Mouse (Mus musculus): ENCODE results near the gene Gm49380. TPM values are rescaled to one million over a fixed set of nuclear protein-coding genes. Genes with fewer than 3 reads are reported as not detected.

Gm49380 gene
- not detected in 2 replicates for polyA plus RNA-seq (2012; rRNA removed)

GRCm38 (mm10) chr9:44113105-44113789, at the start of gene Gm49380, which contains the start of gene Rnf26:
Gene Gm49380 (minus strand): TSS chr9:44113500.
Gene Rnf26 (minus strand): TSS chr9:44113517.
- H3K4me1 ChIP-seq (ENCODE audit: control insufficient read depth, insufficient read depth, insufficient read length, low read length) = peaks cover 6% of the 10 kb centered on the region; the same call in 1 of the 2 replicates
- TF ChIP-seq CTCF (IDR thresholded peaks at IDR 0.05; ENCODE audit: extremely low read depth, insufficient read length, insufficient replicate concordance, low read depth, low read length) (no peak), POLR2A (IDR thresholded peaks at IDR 0.05; ENCODE audit: low read depth, low read length) (no peak; the same call in 1 of the 2 replicates)
- whole genome bisulfite sequencing = under 1% methylated on average over 51 of the region's 51 CpGs
- no peaks in the 10 kb centered on the region for H3K27me3 ChIP-seq (ENCODE audit: control insufficient read depth, insufficient read depth, low read length)
- H3K27ac ChIP-seq (ENCODE audit: insufficient read depth, low read depth, low read length) = no peak within 1 kb of the TSS
- peak within 1 kb of the TSS; percentile 82 for H3K4me3 ChIP-seq (ENCODE audit: low read depth, low read length)
- H3K36me3 ChIP-seq (ENCODE audit: control insufficient read depth, insufficient read depth, low read length) = peaks cover 1% of the 10 kb centered on the region; the same call in 1 of the 2 replicates

GRCm38 (mm10) chr9:44159886-44160285, 46.6 kb upstream of the Gm49380 start:
- Histone ChIP-seq H3K4me1 (ENCODE audit: control insufficient read depth, insufficient read depth, insufficient read length, low read length) (no peaks in the 10 kb centered on the region), H3K27me3 (ENCODE audit: control insufficient read depth, insufficient read depth, low read length) (no peaks in the 10 kb centered on the region), H3K36me3 (ENCODE audit: control insufficient read depth, insufficient read depth, low read length) (peaks cover 77% of the 10 kb centered on the region), H3K4me3 (ENCODE audit: low read depth, low read length) (no peak overlapping the region), H3K27ac (ENCODE audit: insufficient read depth, low read depth, low read length) (no peak overlapping the region)
- WGBS = 91% methylated on average over 3 of the region's 3 CpGs
- no peak for TF ChIP-seq POLR2A (IDR thresholded peaks at IDR 0.05; ENCODE audit: low read depth, low read length)
- no peak for TF ChIP-seq CTCF (IDR thresholded peaks at IDR 0.05; ENCODE audit: extremely low read depth, insufficient read length, insufficient replicate concordance, low read depth, low read length)

- no peaks in the 10 kb centered on the region for H3K27me3 ChIP-seq (ENCODE audit: control insufficient read depth, insufficient read depth, low read length)
- H3K27ac ChIP-seq (ENCODE audit: insufficient read depth, low read depth, low read length) = no peak overlapping the region
- TF ChIP-seq CTCF (IDR thresholded peaks at IDR 0.05; ENCODE audit: extremely low read depth, insufficient read length, insufficient replicate concordance, low read depth, low read length) = no peak
- TF ChIP-seq POLR2A (IDR thresholded peaks at IDR 0.05; ENCODE audit: low read depth, low read length) = no peak
- no peaks in the 10 kb centered on the region for H3K4me1 ChIP-seq (ENCODE audit: control insufficient read depth, insufficient read depth, insufficient read length, low read length)
- 58% methylated on average over 3 of the region's 3 CpGs for WGBS
- peaks cover 62% of the 10 kb centered on the region for H3K36me3 ChIP-seq (ENCODE audit: control insufficient read depth, insufficient read depth, low read length)
- no peak overlapping the region for H3K4me3 ChIP-seq (ENCODE audit: low read depth, low read length)
Measured at GRCm38 (mm10) chr9:44147290-44147689, 34.0 kb upstream of the Gm49380 start.

- no peak overlapping the region for H3K4me3 ChIP-seq (ENCODE audit: low read depth, low read length)
- no peaks in the 10 kb centered on the region for H3K4me1 ChIP-seq (ENCODE audit: control insufficient read depth, insufficient read depth, insufficient read length, low read length)
- peaks cover 45% of the 10 kb centered on the region for H3K36me3 ChIP-seq (ENCODE audit: control insufficient read depth, insufficient read depth, low read length)
- TF ChIP-seq CTCF (IDR thresholded peaks at IDR 0.05; ENCODE audit: extremely low read depth, insufficient read length, insufficient replicate concordance, low read depth, low read length) (no peak), POLR2A (IDR thresholded peaks at IDR 0.05; ENCODE audit: low read depth, low read length) (no peak)
- 0 out of 2 replicates have a peak overlapping the region, but pooled peaks have one; percentile 26 for H3K27ac ChIP-seq (ENCODE audit: insufficient read depth, low read depth, low read length)
- no peaks in the 10 kb centered on the region for H3K27me3 ChIP-seq (ENCODE audit: control insufficient read depth, insufficient read depth, low read length)
Measured at GRCm38 (mm10) chr9:44144718-44145060, 31.4 kb upstream of the Gm49380 start.

- 48% methylated on average over 7 of the region's 8 CpGs for WGBS
- no peaks in the 10 kb centered on the region for H3K27me3 ChIP-seq (ENCODE audit: control insufficient read depth, insufficient read depth, low read length)
- H3K4me1 ChIP-seq (ENCODE audit: control insufficient read depth, insufficient read depth, insufficient read length, low read length) = no peaks in the 10 kb centered on the region
- no peak overlapping the region for H3K4me3 ChIP-seq (ENCODE audit: low read depth, low read length)
- TF ChIP-seq POLR2A (IDR thresholded peaks at IDR 0.05; ENCODE audit: low read depth, low read length) = no peak
- no peak for TF ChIP-seq CTCF (IDR thresholded peaks at IDR 0.05; ENCODE audit: extremely low read depth, insufficient read length, insufficient replicate concordance, low read depth, low read length)
- H3K27ac ChIP-seq (ENCODE audit: insufficient read depth, low read depth, low read length) = no peak overlapping the region
- H3K36me3 ChIP-seq (ENCODE audit: control insufficient read depth, insufficient read depth, low read length) = peaks cover 40% of the 10 kb centered on the region
Measured at GRCm38 (mm10) chr9:44144023-44144717, 30.9 kb upstream of the Gm49380 start.

GRCm38 (mm10) chr9:44143421-44143820, 30.1 kb upstream of the Gm49380 start:
- 86% methylated on average over 5 of the region's 5 CpGs for WGBS
- Histone ChIP-seq H3K4me3 (ENCODE audit: low read depth, low read length) (no peak overlapping the region), H3K27me3 (ENCODE audit: control insufficient read depth, insufficient read depth, low read length) (no peaks in the 10 kb centered on the region), H3K4me1 (ENCODE audit: control insufficient read depth, insufficient read depth, insufficient read length, low read length) (no peaks in the 10 kb centered on the region), H3K36me3 (ENCODE audit: control insufficient read depth, insufficient read depth, low read length) (peaks cover 37% of the 10 kb centered on the region), H3K27ac (ENCODE audit: insufficient read depth, low read depth, low read length) (no peak overlapping the region)
- TF ChIP-seq CTCF (IDR thresholded peaks at IDR 0.05; ENCODE audit: extremely low read depth, insufficient read length, insufficient replicate concordance, low read depth, low read length) (no peak), POLR2A (IDR thresholded peaks at IDR 0.05; ENCODE audit: low read depth, low read length) (no peak)

GRCm38 (mm10) chr9:44141951-44142350, 28.7 kb upstream of the Gm49380 start:
- Histone ChIP-seq H3K27ac (ENCODE audit: insufficient read depth, low read depth, low read length) (no peak overlapping the region), H3K4me1 (ENCODE audit: control insufficient read depth, insufficient read depth, insufficient read length, low read length) (no peaks in the 10 kb centered on the region), H3K27me3 (ENCODE audit: control insufficient read depth, insufficient read depth, low read length) (no peaks in the 10 kb centered on the region), H3K36me3 (ENCODE audit: control insufficient read depth, insufficient read depth, low read length) (peaks cover 33% of the 10 kb centered on the region), H3K4me3 (ENCODE audit: low read depth, low read length) (no peak overlapping the region)
- 73% methylated on average over 5 of the region's 5 CpGs for WGBS
- TF ChIP-seq POLR2A (IDR thresholded peaks at IDR 0.05; ENCODE audit: low read depth, low read length) (no peak), CTCF (IDR thresholded peaks at IDR 0.05; ENCODE audit: extremely low read depth, insufficient read length, insufficient replicate concordance, low read depth, low read length) (no peak)

All from small intestine, adult 2 months (tissue).